Mouse (Mus musculus) left cerebral cortex, postnatal 4 days (tissue): Measurements from ENCODE around the gene Igsf21. TPM values are rescaled to one million over a fixed set of nuclear protein-coding genes. Genes with fewer than 3 reads are reported as not detected.

Experiments
- DNase-seq: peaks from one replicate; pipeline ENCODE4 v3.0.0-alpha.2; 2022
- intact Hi-C: fragments of 180-260 bp; cut with DNase I; formaldehyde crosslinking; loops from one replicate; pipeline ENCODE4 v1.15.1; 2025
- total RNA-seq, 2 experiments: library from RNA; stranded (reverse); gene quantifications; 2 replicates each; pipeline ENCODE4 v1.2.3; 2021

Gene Igsf21
- total RNA-seq, 2 experiments from 2014 or later, result 104 to 114 TPM

DNA sequence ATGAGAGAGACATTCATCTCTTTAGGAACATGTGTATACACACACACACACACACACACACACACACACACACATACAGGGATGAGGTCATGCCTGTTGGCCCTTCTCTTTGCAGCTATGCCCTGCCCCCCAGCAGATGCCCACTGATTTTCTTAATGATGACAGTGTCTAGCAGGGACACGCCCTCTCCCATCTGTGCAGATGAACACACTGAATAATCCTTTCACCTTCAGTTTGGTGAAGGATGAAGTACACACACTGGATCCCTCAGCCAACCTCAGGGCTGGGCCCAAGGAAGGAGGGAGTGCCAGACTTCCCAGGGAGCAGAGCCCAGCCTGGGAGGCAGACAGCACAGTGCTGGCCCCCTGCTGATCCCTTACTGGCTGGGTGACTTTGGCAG lies 4.3 kb downstream of the Igsf21 start:
- intact Hi-C loops, result loop anchor here (10.0 kb wide), 1 partner anchor 303 kb away; no protein-coding TSS in a partner anchor
- peak; percentile 64 for DNase-seq

DNA sequence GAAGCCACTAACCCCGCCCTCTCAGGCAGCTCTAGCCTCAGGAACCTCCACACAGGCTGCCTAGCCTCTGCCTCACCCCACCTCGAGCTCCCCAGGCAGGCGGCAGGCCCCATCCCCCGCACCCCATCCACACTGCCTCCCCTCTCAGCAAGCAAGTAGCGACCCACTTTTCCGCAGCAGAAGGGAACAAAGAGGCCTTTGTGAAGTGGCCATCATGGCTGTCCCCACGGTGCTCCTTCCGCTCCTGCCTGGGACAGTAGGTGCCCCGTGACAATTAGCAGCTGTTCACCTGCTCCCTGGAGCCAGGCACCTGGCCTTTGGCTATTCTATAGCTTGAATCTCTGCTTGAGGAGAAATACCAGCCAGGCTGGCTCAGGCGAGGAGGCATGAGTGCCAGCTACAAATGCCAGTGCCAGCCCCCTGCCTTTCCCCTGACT lies 9.3 kb downstream of the Igsf21 start:
- intact Hi-C loops, result no loop called here

DNA sequence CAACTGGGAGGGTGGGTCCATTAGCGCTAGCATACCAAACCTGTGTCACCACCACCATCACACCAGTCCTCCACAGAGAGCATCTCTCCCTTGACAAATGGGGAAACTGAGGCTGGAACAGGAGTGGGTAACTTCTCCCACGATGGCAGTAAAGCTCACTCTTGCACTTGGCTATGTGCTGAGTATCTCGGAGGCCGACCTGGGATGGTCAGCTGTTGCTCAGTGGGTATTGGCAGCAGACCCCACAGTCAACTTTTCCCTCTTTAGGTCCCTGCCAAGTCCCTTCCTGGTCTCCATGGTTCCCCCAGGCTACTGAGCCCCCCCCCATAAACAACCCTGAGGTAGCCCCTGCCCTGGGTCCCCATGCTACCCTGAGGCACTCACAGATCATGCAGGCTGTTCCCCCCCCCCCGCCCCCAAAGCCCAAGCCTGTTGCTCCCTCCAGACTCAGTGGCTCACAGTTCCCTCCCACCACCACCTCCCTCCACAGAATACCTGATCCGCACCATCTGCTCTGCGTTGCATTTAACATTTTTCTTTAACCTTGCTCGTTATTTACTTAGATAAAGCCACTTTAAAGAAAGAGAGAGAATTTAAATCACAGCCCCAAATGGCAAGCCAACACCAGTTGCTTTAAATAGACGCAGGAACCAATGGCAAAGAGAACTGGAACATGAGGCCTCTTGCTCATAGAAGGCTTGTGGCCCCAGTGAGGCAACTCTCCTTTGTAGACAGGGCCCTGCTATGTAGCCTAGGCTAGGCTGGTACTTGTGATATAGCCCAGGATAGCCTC lies 11.0 kb downstream of the Igsf21 start:
- intact Hi-C loops, result no loop called here
- DNase-seq, result no peak

More for the DNA sequence above, 9.3 kb downstream of the Igsf21 start:
- no peak for DNase-seq

DNA sequence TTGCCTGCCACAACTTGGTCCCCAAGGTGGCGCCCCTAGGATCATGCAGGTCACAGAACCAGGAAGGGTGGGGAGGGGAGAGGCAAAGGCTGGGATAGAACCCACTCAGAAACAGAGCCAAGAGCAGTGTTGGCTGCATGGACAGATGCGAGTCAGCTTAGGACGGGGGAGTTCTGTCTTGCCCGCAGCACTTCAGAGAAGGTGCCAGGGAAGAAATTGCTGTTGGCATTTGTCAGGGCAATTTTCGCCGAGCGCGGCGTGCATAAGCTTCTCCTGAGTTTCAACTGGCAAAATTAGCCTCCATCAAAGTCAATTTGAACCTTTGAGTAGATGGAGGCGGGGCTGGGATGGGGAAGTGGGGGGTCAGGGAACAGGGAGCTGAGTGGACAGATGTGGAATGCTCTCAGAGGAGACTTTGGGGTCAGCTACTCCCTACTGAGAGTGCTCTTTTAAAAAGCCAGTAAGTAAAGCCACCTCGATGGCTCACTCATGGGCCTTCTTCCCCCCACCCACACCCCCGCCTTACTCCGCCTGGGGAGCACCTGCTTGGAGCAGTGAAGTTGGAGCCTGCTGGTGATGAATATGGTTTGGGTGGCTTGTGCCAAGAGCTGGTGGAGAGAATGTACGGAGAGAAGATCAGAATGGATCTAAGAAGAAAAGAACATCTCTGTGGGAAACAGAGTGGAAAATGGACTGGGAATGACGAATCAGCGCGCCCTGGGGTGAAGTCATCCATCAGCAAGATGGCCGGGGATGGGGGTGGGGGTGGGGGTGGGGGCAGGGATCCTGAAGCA lies 12.0 kb downstream of the Igsf21 start:
- DNase-seq, result no peak
- intact Hi-C loops, result no loop called here

DNA sequence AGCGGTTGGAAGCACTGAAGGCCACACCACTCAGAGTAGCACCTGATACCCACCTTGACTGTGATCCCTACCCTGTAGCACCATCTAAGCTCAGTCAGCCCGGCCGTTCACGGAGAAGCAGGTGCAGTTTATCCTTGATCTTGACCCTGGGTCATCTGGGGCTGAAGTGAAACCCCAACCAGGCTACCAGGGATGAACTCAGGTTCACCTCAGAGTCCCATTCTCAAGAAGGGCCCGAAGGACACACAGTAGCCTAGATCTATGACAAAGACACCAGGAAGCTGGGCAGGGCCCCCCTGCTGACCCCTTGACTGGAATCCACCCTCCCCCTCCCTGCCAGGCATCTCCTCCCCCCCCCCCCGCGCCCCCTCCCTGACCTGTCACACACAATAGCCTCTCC lies 18.7 kb downstream of the Igsf21 start:
- no peak for DNase-seq
- intact Hi-C loops, result no loop called here

DNA sequence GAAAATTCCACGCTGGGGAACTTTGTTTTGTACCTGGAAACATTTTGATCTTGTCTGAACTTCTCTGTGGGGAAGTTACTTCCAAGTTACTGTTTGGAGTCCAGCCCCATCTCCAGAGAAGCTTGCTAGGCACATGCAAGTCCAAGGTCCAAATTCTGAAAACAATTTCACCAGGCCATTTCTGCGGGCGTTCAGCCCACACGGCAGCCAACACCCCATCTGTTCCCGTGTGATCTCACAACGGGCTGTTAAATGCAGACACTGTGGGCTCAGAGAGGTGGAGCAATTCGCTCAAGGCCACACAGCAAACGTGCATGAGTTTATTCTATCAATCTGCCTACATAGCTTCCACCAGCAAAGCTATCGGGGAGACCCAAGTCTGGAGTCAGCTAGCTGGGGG lies 21.4 kb downstream of the Igsf21 start:
- DNase-seq, result no peak
- intact Hi-C loops, result no loop called here

DNA sequence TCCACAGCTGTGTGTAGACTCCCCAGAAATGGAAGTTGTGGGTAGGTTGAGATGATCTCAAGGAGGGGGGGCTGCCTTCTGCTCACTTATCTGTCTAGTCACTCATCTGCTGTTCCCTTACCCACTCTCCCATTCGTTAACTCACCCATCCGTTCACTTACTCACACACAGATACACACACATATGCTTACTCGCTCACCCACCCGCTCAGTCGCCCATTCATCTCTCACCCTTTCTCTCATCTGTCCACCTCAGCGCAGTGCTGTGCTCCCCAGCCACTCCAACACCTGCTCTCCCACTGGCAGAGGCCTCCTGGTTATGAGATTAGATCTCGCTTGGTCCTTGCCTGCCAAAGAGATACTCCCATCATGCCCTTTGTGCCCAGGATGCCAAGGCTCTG lies 22.1 kb downstream of the Igsf21 start:
- no peak for DNase-seq
- intact Hi-C loops, result no loop called here

DNA sequence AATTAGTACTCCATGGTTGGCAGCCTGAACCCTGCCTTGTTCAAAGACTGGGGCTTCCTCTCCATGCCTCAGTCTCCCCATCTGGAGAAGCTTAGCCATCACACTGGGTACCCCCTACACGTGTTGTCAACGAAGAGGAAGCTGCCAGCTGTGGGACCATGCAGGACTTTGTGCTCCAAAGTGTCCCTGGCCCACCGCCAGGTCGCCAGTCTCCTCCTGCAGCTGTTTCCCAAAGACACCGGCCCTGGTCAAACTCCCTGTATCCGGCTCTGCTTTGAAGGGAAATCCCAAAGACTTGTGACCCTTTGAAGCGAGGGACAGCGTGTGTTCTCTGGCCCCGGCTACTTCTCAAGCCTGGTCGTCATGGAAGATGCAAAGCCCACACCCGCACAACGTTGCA lies 23.5 kb downstream of the Igsf21 start:
- DNase-seq, result no peak
- intact Hi-C loops, result no loop called here

DNA sequence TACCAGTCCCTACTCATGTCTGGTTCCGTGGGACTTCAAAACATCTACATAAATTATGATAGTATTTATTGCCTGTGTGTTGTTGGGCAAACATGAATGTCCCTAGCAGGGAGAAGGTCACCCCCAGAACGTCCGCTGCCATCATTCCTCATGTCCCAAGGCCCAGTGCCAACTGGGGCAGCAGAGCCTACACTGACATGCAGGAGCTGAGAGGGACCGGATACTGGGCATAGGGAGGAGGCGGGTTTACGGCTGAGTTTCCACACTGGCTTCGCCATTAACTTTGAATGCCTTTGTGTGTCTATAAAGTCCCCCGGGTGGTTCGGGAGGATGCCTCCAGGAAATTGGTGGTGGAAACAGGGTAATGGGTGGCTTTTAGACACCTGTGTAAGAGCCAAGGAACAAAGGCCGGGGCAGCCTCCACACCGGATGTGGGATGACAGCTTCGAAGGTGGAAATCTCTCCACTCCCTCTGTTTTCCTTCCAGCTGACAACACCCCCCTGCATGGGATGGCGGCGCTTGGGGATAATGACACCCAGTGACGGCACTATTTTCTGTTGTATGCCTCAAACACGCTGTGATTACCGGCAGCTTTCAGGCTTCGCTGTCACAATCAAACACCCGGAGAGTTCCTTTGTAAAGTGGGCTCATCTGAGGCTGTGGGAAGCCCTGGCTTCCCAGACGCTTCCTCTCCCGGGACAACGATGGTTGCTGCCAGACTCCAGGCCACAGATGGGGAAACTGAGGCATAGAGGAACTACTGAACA lies 26.1 kb downstream of the Igsf21 start:
- intact Hi-C loops, result no loop called here
- DNase-seq, result peak; percentile 54

DNA sequence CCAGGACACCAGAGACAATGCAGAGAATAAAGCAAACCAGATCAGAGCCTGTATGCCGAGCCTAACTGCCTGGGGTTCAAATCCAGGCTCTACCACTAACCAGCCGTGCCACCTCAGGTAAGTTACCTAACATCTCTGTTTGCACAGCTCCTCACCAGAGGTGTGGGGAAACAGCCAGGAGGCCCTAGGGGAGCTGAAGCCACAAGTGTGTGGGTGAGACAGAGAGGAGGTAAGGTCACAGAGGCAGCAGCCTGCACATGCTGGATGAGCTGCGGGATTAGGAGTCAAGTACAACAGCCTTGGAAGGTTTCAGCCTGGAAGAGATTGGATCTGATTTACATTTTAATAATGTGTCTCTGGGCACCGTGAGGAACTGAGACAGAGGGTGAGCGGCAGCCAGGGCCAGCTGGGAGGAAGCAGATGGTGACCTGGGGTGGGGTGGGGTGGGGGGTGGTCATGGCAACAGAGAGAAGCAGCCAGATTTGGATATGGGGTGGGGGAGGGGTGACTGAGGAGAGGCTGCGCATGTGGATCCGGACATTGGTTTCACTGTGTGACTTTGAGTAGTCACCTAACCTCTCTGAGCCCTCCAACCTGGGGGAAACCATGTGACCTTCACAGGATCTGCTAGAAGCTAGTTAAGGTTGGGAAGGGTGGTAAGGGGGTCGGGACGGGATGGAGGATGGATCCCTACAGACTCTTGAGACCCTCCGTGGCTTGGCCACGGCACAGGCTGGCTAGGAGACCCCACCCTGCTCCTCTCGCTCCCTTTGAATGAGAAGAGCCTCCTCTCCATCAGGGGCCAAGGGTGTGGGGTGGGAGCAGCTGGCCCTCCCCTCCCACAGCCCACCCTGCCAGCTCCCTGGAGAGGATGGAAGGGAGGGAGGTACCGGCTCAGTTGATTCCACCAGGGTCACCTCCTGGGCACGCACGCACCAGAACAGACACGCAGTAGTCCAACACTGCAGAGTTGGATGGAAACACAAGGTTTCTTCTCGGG lies 27.4 kb downstream of the Igsf21 start:
- peak; percentile 86 for DNase-seq
- intact Hi-C loops, result no loop called here

DNA sequence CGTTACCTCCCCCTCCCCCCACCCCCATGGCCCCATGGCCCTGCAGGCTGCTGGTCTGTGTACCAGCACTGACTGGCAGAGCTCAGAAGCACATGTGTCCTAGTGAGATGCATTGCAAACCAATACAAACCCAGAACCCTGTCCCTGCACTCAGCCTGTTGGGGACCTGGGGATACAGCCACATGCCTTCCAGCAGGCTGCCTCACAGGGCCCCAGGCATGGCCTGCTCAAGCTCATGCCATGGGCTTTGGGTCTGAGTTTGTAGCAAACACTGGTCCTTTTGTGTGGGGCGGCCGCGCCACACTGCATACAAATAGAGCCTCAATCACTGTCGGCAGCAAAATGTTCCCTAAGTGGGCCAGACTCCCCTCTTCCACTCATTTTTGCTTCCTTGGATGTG lies 28.2 kb downstream of the Igsf21 start:
- peak; percentile 50 for DNase-seq
- intact Hi-C loops, result no loop called here

DNA sequence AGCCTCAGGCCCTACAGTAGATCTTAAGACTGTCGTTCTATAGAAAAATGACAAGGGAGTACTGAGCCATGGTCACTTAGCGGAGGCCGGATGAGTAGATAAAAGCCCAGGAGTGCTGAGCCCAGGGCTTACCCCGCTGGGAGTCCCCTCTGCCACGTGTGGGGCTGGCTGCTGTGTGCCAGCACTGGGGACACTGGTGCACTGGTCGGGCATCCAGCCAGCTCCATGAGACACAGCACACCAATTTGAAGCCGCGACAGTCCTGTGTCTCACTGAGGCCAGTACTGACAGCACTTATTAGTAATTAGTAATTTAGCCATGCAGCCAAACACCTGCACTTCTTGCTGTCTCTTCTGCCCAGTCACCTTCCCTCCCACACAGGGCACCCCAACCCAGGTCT lies 28.6 kb downstream of the Igsf21 start:
- peak; percentile 73 for DNase-seq
- intact Hi-C loops, result no loop called here

DNA sequence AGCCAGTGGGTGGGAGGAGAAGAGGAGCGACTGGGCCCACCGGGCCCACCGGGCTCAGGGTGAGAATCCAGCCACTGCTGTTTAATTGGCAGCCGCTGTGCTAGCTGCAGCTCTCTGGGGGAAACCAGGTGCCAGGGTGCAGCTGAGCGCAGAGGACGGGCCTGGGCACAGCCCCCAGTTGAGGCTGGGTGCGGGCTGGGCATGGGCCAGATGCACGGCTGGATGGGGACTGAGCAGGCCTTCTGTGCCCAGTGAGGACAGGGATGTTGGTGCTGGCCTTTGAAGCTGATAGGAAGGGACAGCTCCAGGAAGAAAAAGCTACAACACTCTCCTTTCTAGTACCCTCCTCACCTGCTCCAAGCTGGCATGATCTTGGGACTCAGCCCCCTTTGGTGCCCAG lies 30.5 kb downstream of the Igsf21 start:
- intact Hi-C loops, result no loop called here
- DNase-seq, result peak; percentile 82

DNA sequence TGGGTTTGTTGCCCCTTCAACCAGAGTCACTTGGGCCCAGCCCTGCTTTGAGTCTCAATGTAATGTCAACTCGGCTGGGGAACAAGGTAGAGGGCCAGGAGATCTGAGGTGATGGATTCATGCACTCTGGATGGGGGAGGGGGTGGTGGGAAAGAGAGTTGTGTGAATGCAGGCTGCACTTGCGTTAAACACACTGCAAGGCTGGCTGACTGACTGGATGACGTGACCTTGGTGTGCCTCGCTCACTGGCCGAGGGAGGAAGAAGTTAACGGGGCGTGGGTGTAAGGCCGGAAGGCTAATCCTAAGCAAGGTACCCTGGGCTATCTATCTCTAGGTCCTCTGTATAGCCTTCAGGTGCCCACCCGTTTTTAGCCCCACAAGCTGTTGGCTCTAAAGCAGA lies 31.4 kb downstream of the Igsf21 start:
- intact Hi-C loops, result no loop called here
- DNase-seq, result no peak

DNA sequence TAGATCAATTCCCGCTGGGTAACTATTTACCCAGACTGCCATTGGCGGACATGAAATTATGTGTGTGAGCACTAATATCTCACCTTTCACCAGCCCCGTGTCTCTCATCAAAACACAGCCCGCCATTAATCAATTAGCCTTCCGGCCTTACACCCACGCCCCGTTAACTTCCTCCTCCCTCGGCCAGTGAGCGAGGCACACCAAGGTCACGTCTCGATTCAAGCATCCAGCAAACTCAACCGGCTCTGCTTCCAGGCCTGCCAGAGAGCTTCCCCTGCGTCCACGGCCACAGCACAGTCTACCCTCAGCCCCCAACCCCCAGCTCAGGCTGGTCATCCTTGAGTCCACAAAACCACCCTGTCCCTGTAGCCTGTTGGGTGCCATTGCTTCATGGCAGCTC lies 32.2 kb downstream of the Igsf21 start:
- intact Hi-C loops, result no loop called here
- DNase-seq, result no peak

DNA sequence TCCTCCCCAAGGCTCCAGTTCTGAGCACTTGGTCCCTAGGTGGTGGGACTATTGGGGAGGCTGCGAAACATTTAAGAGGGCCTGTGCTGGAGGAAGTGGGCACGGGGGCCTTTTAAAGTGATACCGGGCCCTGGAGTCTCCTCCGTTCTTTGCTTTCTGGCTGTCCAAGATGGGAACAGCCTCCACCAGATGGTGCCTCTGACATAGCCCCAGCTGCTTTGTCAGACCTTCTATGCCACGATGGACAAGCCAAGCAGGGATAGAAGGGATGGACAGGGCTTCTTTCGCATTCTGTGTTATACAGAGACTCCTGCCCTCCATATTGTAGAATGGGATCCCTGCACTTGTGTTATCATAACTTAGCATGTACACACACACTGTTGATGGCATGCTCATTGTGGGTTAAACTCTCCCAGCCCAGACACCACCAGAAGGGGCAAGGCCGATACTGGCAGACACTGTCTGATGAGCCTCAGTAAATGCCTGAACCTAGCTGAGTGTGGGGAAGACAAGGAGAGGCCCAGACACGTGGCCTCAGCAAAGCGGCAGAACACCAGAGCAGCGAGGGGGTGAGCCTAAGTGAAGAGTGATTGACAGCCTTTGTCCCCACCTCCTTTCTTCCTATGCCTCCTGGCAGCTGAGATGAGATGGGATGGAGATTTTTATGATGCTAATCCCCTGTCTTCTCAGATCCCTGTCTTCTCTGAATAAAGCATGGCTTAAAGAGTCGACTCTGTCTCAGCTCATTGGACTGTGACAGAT lies 36.3 kb downstream of the Igsf21 start:
- intact Hi-C loops, result no loop called here

DNA sequence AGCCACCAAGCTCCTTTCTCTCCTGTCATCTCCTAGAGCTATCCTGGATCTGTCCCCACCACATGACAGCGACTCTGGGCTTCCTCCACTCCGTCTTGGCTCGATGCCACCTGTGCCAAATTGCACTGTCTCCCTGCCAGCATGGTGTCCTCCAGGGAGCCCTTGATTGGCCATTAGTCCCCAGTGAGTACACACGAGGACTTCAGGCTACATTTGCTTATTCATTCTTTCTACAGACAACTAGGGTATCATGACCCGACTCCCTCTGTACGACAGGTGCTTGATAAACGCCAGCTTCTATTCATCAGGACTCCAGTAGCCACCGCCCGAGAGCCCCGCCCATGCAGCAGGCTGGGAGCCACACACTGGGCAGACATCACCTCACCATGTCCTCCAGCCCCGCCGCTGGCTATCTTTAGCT lies 40.8 kb downstream of the Igsf21 start:
- intact Hi-C loops, result no loop called here
- DNase-seq, result peak; percentile 88

More for the DNA sequence above, 36.3 kb downstream of the Igsf21 start:
- no peak for DNase-seq

DNA sequence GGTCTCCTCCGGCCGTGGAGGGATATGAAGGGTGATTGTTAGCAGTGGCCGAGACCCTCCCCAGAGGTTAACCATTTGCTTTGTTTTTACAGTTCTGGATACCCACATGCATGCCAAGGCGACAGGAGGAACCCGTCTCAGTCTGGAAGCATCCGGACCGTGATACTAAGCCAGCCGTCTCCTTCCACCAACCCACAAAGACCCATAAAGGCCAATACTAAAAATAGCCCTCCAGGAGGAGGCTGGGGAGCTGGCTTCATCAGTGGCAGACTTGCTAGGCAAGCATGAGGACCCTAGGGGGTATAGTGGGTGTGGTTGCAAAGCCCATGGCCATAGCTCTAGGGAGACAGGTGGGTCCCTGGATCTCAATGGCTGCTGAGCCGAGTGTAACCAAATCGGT lies 41.8 kb downstream of the Igsf21 start:
- intact Hi-C loops, result no loop called here
- DNase-seq, result no peak

DNA sequence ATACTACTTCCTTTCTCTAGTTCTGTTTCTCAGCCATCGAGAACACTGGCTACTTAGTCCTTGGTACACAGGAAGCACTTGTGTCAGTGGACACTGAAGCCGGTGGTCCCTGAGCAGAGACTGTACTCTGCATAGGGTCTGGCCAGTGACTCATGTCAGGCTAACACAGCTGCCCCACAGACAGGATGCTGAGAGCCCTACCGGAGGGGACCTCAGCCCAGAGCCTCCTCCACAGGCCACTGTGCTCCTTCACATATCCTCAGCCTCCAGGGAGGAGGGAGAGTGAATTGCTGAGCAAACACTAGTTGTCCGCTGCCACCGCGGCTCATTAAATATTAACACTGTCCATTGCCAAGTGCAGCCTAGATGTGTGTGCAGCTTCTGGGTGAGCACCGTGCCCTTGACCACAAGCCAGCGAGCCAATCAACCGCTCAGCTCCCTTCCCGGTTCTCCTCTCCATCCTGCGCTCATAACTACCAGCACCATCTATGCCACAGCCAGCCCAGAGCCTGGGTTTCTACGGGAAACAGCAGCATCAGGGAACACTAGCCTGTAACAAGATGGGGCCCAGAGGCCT lies 42.8 kb downstream of the Igsf21 start:
- no peak for DNase-seq
- intact Hi-C loops, result no loop called here
